Mouse (Mus musculus) CH12.LX (cell line): ENCODE data around the gene Arpc1b. TPM values are rescaled to one million over a fixed set of nuclear protein-coding genes. Genes with fewer than 3 reads are reported as not detected.

ENCODE experiments used
- DNase-seq: peaks from one replicate; pipeline ENCODE4 v3.0.0-alpha.2; 2013; ENCODE audit errors: extremely low read depth
- H3K27ac ChIP-seq: 2 replicates; pipeline ENCODE4 v1.5.1; 2012; ENCODE audit warnings: low read depth, mild to moderate bottlenecking, control low read depth, moderate library complexity; ENCODE audit not compliant: insufficient read depth
- H3K27me3 ChIP-seq: replicated peaks from 2 replicates; pipeline ENCODE3; 2012; ENCODE audit warnings: inconsistent platforms
- H3K36me3 ChIP-seq, 2 experiments: replicated peaks in 1 of 2; 2 replicates each; pipeline versions ENCODE3 to v1.6.1; 2012; ENCODE audit warnings: inconsistent platforms in 1 of 2, low read length in 1 of 2, mild to moderate bottlenecking in 1 of 2, mixed read lengths in 1 of 2, moderate library complexity in 1 of 2; ENCODE audit not compliant: control insufficient read depth in 1 of 2, insufficient read depth in 1 of 2
- H3K4me1 ChIP-seq, 2 experiments: 2 replicates each; pipeline ENCODE4 v1.6.1; 2012; ENCODE audit warnings: inconsistent platforms in 1 of 2, moderate library complexity in 1 of 2; ENCODE audit not compliant: insufficient read depth in 2 of 2, control insufficient read depth in 1 of 2
- H3K4me2 ChIP-seq: 2 replicates; pipeline ENCODE4 v1.6.1; 2012; ENCODE audit warnings: low read depth, mild to moderate bottlenecking, control low read depth; ENCODE audit not compliant: poor library complexity, insufficient read depth, severe bottlenecking
- H3K4me3 ChIP-seq, 3 experiments: fragments of 150-350 bp in 1 of 3; sonication (generic) in 1 of 3; replicated peaks in 1 of 3; 2 replicates each; pipeline versions ENCODE3 to v1.5.1; 2011 to 2012; ENCODE audit warnings: low read depth in 2 of 3, low read length in 2 of 3, mild to moderate bottlenecking in 2 of 3, moderate library complexity in 2 of 3, control low read depth in 1 of 3, improper control_type of control experiment in 1 of 3, inconsistent platforms in 1 of 3, mixed read lengths in 1 of 3; ENCODE audit not compliant: poor library complexity in 1 of 3
- H3K79me2 ChIP-seq: replicated peaks from 2 replicates; pipeline ENCODE4 v1.6.1; 2012; ENCODE audit warnings: mild to moderate bottlenecking, moderate library complexity; ENCODE audit not compliant: control insufficient read depth, poor library complexity, insufficient read depth, severe bottlenecking; ENCODE audit errors: extremely low read depth
- H3K9ac ChIP-seq: 2 replicates; pipeline ENCODE4 v1.6.1; 2012; ENCODE audit warnings: low read depth, mild to moderate bottlenecking, control low read depth, moderate library complexity; ENCODE audit not compliant: insufficient read depth
- H3K9me3 ChIP-seq: replicated peaks from 2 replicates; pipeline ENCODE3; 2012; ENCODE audit warnings: low read length, inconsistent platforms, mixed read lengths
- CTCF ChIP-seq, 2 experiments: IDR thresholded peaks in 1 of 2; conservative IDR thresholded peaks in 1 of 2; 2 replicates each; pipeline ENCODE4 v1.5.1; 2011 to 2012; ENCODE audit warnings: low read depth in 2 of 2, low read length in 2 of 2, improper control_type of control experiment in 1 of 2, inconsistent platforms in 1 of 2, mild to moderate bottlenecking in 1 of 2, moderate library complexity in 1 of 2
- IRF4 ChIP-seq: IDR thresholded peaks from 2 replicates; pipeline ENCODE4 v1.6.1; 2014; ENCODE audit warnings: low read depth, mild to moderate bottlenecking, inconsistent platforms, low read length, improper control_type of control experiment
- MAFK ChIP-seq: IDR thresholded peaks from 2 replicates; pipeline ENCODE4 v1.6.1; 2011; ENCODE audit warnings: low read length, improper control_type of control experiment; ENCODE audit not compliant: insufficient replicate concordance
- MAX ChIP-seq: IDR thresholded peaks from 2 replicates; pipeline ENCODE4 v1.6.1; 2011; ENCODE audit warnings: low read length, improper control_type of control experiment
- MAZ ChIP-seq: IDR thresholded peaks from 2 replicates; pipeline ENCODE4 v1.6.1; 2012; ENCODE audit warnings: low read depth, mild to moderate bottlenecking, inconsistent platforms, low read length, improper control_type of control experiment, moderate library complexity
- MXI1 ChIP-seq: IDR thresholded peaks from 2 replicates; pipeline ENCODE4 v1.6.1; 2011; ENCODE audit warnings: mild to moderate bottlenecking, low read depth, low read length, improper control_type of control experiment
- MYC ChIP-seq: IDR thresholded peaks from 2 replicates; pipeline ENCODE4 v1.6.1; 2011; ENCODE audit warnings: low read depth, mild to moderate bottlenecking, improper control_type of control experiment, low read length
- NRF1 ChIP-seq: IDR thresholded peaks from 2 replicates; pipeline ENCODE4 v1.6.1; 2014; ENCODE audit warnings: low read depth, mild to moderate bottlenecking, inconsistent platforms, low read length, improper control_type of control experiment, moderate library complexity
- POLR2AphosphoS2 ChIP-seq: IDR thresholded peaks from 2 replicates; pipeline ENCODE4 v1.6.1; 2011; ENCODE audit warnings: low read depth, low read length, improper control_type of control experiment
- RAD21 ChIP-seq: IDR thresholded peaks from 2 replicates; pipeline ENCODE4 v1.6.1; 2011; ENCODE audit warnings: low read depth, mild to moderate bottlenecking, low read length, improper control_type of control experiment, moderate library complexity
- USF1 ChIP-seq: IDR thresholded peaks from 2 replicates; pipeline ENCODE4 v1.6.1; 2014; ENCODE audit warnings: low read depth, mild to moderate bottlenecking, inconsistent platforms, low read length, improper control_type of control experiment
- dilution Hi-C: fragments of 300-500 bp; cut with MboI; formaldehyde crosslinking; loops from 2 replicates; pipeline ENCODE4 v1.14.3; 2020; ENCODE audit warnings: low sequenced_read_pairs; ENCODE audit not compliant: extremely low pct_unique_long_range_greater_than_20kb, extremely low pct_ligation_motif_present
- in situ Hi-C: fragments of 300-500 bp; cut with MboI; formaldehyde crosslinking; loops from 3 replicates; pipeline ENCODE4 v1.14.3; 2019; ENCODE audit warnings: low sequenced_read_pairs, low pct_ligation_motif_present, low pct_unique_long_range_greater_than_20kb, mixed read lengths
- polyA plus RNA-seq: library from polyadenylated mRNA; unstranded; fragments of >175 nt; gene quantifications from 2 replicates; pipeline ENCODE4 v1.2.1, GENCODE M21; 2012; ENCODE audit warnings: low read depth; ENCODE audit not compliant: insufficient read length
- total RNA-seq, 2 experiments: library from RNA; depleted of rRNA; stranded (reverse); fragments of 300-350 nt in 1 of 2; fragments of >200 nt in 1 of 2; gene quantifications; 2 replicates each; pipeline ENCODE4 v1.2.3; 2012 to 2014

Gene Arpc1b
- total and polyA plus RNA-seq, 3 experiments: 330 to 516 (median 441) TPM

DNA sequence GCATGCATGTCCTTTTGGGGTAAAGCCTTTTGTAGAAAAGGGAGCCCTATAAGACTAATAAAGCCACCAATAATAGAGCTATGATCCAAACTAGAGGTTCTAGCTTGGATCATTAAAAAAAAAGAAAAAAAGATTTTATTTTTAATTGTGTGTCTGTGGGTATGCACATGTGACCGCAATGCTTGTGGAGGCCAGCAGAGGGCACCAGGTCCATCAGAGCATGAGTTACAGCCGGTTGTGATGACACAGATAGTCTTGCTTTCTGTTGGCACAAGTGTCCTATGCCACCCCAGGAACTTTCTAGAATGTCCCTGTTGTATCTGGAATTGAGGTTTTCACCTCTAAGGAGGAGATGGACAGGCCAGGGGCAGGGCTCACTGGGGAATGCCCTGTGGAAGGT is 5.4 kb downstream of the Arpc1b start:
- no peak overlapping the region for H3K27ac ChIP-seq
- H3K27me3 ChIP-seq: no peaks in the 10 kb centered on the region
- no peak overlapping the region for H3K4me2 ChIP-seq
- in situ Hi-C loops: no loop called here
- H3K4me1 ChIP-seq: peaks cover 0 to 7% of the 10 kb centered on the region in 2 experiments; a peak in 2 of 4 replicates
- peaks cover 12% of the 10 kb centered on the region for H3K9me3 ChIP-seq
- peaks cover 70% of the 10 kb centered on the region for H3K79me2 ChIP-seq
- dilution Hi-C loops: no loop called here
- H3K4me3 ChIP-seq: no peak overlapping the region
- H3K9ac ChIP-seq: no peak overlapping the region
- TF ChIP-seq MAZ: no peak
- peak; percentile 34 to 41; a peak in 3 of 4 replicates for TF ChIP-seq CTCF (conservative IDR thresholded peaks at IDR 0.05 in 1 of 2, IDR thresholded peaks at IDR 0.05 in 1 of 2; ENCODE audit: low read depth in 2 of 2, low read length in 2 of 2)
- H3K36me3 ChIP-seq: peaks cover 53 to 74% of the 10 kb centered on the region in 2 experiments
- peak; percentile 41 for DNase-seq

DNA sequence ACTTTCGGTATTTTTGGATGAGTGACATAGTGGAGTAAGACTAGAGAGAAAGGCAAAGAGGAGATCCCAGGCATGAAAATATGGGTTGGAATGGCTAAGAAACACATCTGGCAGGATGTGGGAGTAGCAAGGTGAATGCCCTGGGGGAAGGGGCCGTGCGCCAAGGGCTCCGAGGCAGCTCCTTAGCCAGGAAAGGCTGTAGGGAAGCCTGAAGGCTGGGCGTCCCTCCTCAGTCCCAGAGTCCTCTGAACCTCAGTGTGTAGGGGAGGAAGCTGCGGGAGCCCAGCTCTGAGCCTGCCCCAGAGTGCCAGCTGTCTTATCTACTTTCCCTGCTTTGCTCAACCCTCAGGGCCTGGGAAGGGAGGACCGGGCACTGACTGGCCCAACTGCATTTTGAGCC is 6.9 kb downstream of the Arpc1b start:
- Histone ChIP-seq H3K4me1 (peaks cover 0 to 7% of the 10 kb centered on the region in 2 experiments; a peak in 2 of 4 replicates), H3K36me3 (peaks cover 69 to 90% of the 10 kb centered on the region in 2 experiments), H3K27ac (no peak overlapping the region), H3K27me3 (no peaks in the 10 kb centered on the region)
- in situ Hi-C loops: no loop called here
- no peak for TF ChIP-seq USF1
- TF ChIP-seq IRF4: no peak
- TF ChIP-seq, all 38 proteins: peak for 0
- Histone ChIP-seq H3K79me2 (peaks cover 55% of the 10 kb centered on the region), H3K9me3 (peaks cover 12% of the 10 kb centered on the region), H3K9ac (no peak overlapping the region), H3K4me2 (no peak overlapping the region), H3K4me3 (no peak overlapping the region)
- no peak for DNase-seq
- dilution Hi-C loops: no loop called here

DNA sequence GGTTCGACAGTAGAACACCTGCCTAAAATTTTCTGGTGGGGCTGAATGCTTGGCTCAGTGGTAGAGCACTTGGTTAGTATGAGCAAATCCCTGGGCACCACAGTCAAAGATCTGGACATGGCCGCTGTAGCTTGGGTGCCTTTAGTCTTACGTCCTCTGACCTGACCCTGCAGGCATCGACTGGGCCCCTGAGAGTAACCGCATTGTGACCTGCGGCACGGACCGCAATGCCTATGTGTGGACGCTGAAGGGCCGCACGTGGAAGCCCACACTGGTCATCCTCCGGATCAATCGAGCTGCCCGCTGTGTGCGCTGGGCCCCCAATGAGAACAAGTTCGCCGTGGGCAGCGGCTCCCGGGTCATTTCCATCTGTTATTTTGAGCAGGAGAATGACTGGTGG is 9.4 kb downstream of the Arpc1b start:
- H3K36me3 ChIP-seq: peaks cover 83 to 99% of the 10 kb centered on the region in 2 experiments
- no peak overlapping the region for H3K4me2 ChIP-seq
- in situ Hi-C loops (no loop called here), dilution Hi-C loops (no loop called here)
- no peak for TF ChIP-seq MXI1
- no peak for TF ChIP-seq MYC
- TF ChIP-seq MAX: no peak
- TF ChIP-seq NRF1: no peak
- no peak for TF ChIP-seq POLR2AphosphoS2
- no peak for TF ChIP-seq RAD21
- no peak for TF ChIP-seq MAFK
- no peak for TF ChIP-seq IRF4
- H3K79me2 ChIP-seq: peaks cover 31% of the 10 kb centered on the region
- no peak for DNase-seq
- H3K4me1 ChIP-seq: no peaks in the 10 kb centered on the region
- H3K27me3 ChIP-seq: no peaks in the 10 kb centered on the region
- no peak overlapping the region for H3K4me3 ChIP-seq
- H3K9me3 ChIP-seq: peaks cover 7% of the 10 kb centered on the region
- no peak overlapping the region for H3K27ac ChIP-seq
- no peak overlapping the region for H3K9ac ChIP-seq
